In genomic region chr4:140825942-140826341, GRCm38 (mm10) we compare ENCODE assay signal across 40 mouse cellular contexts. TPM values are rescaled to one million over a fixed set of nuclear protein-coding genes. Genes with fewer than 3 reads are reported as not detected.
DNase-seq lines count a peak whose midpoint lies in the region; ATAC-seq lines count a peak whose summit lies in the region.
"Had no signal": no experiment of that assay in that cellular context is flagged by ENCODE, and none has a peak within 500 bp of the region (broad histone marks: within the 10 kb centered on the region; RNA-seq: fewer than 3 reads in every experiment).

No protein-coding gene starts in this region.

- intact Hi-C loops in left cerebral cortex, postnatal 4 days (cut with DNase I), result no loop called here

- no peak overlapping the region for H3K4me3 ChIP-seq in hindbrain, embryonic 10.5 days
- no peak overlapping the region for H3K4me3 ChIP-seq in hindbrain, embryonic 16.5 days (ENCODE audit: low read length)
- H3K4me3 ChIP-seq in embryonic facial prominence, embryonic 10.5 days, result no peak overlapping the region
- H3K4me3 ChIP-seq: erythroblast, embryonic 14.5 days; gastrocnemius, adult 2 months; heart, adult 2 months; heart, embryonic 13.5 days; liver, embryonic 13.5 days; midbrain, embryonic 10.5 days; midbrain, embryonic 15.5 days; neural tube, embryonic 12.5 days; stomach, embryonic 15.5 days had no signal

- H3K9me3 ChIP-seq in hindbrain, embryonic 10.5 days, result peaks cover 6% of the 10 kb centered on the region; the same call in 1 of the 2 replicates
- peaks cover 19% of the 10 kb centered on the region for H3K9me3 ChIP-seq in hindbrain, embryonic 16.5 days (ENCODE audit: control insufficient read depth, low read length)
- H3K9me3 ChIP-seq in embryonic facial prominence, embryonic 10.5 days, result peaks cover 25% of the 10 kb centered on the region
- H3K9me3 ChIP-seq: G1E; liver, embryonic 13.5 days; midbrain, embryonic 15.5 days; neural tube, embryonic 12.5 days; stomach, embryonic 15.5 days had no signal

- peaks cover 6% of the 10 kb centered on the region; the same call in 1 of the 2 replicates for H3K27me3 ChIP-seq in hindbrain, embryonic 10.5 days (ENCODE audit: insufficient read depth, poor library complexity, severe bottlenecking)
- no peaks in the 10 kb centered on the region; the same call in 1 of the 2 replicates for H3K27me3 ChIP-seq in hindbrain, embryonic 16.5 days (replicated peaks; ENCODE audit: control insufficient read depth, insufficient read depth, low read length)
- peaks cover 14% of the 10 kb centered on the region for H3K27me3 ChIP-seq in embryonic facial prominence, embryonic 10.5 days (replicated peaks; ENCODE audit: low read depth, poor library complexity, severe bottlenecking)
- H3K27me3 ChIP-seq: midbrain, embryonic 15.5 days; neural tube, embryonic 12.5 days; Patski; stomach, embryonic 15.5 days had no signal

- DNase-seq in hindbrain, embryonic 10.5 days (ENCODE audit: low spot score), result no peak
- peak; percentile 12 to 31 for DNase-seq in B cell, adult 2 months
- no peak for DNase-seq in left cerebral cortex, postnatal 4 days
- DNase-seq in embryonic facial prominence, embryonic 10.5 days (ENCODE audit: low spot score), result no peak
- DNase-seq: adrenal gland, postnatal 10 days; cerebellum, adult 11 months; cerebellum, adult 9-10 months; gastrocnemius, adult 2 months; gastrocnemius, postnatal 36 days; heart, adult 2 months; heart, postnatal 14 days; kidney, adult 8-10 months; kidney, postnatal 4 days; liver, embryonic 13.5 days; lung, adult 18-20 months; thymus, adult 18-20 months had no signal

- H3K4me1 ChIP-seq in hindbrain, embryonic 10.5 days (replicated peaks), result peaks cover 3% of the 10 kb centered on the region; the same call in 1 of the 2 replicates
- H3K4me1 ChIP-seq in hindbrain, embryonic 16.5 days (ENCODE audit: control insufficient read depth, insufficient read depth, low read depth, low read length), result no peaks in the 10 kb centered on the region
- H3K4me1 ChIP-seq in embryonic facial prominence, embryonic 10.5 days, result no peaks in the 10 kb centered on the region
- H3K4me1 ChIP-seq: heart, embryonic 13.5 days; liver, embryonic 13.5 days; midbrain, embryonic 15.5 days; neural tube, embryonic 12.5 days; stomach, embryonic 15.5 days had no signal

- H3K36me3 ChIP-seq in hindbrain, embryonic 10.5 days, result no peaks in the 10 kb centered on the region
- H3K36me3 ChIP-seq in hindbrain, embryonic 16.5 days (ENCODE audit: control insufficient read depth, insufficient read depth, low read length), result no peaks in the 10 kb centered on the region
- H3K36me3 ChIP-seq in embryonic facial prominence, embryonic 10.5 days (replicated peaks), result no peaks in the 10 kb centered on the region
- H3K36me3 ChIP-seq: G1E; heart, embryonic 13.5 days; liver, embryonic 13.5 days; midbrain, embryonic 10.5 days; midbrain, embryonic 15.5 days; neural tube, embryonic 12.5 days; stomach, embryonic 15.5 days had no signal

- H3K27ac ChIP-seq in hindbrain, embryonic 10.5 days, result peak overlapping the region; percentile 12; the same call in 1 of the 2 replicates
- no peak overlapping the region for H3K27ac ChIP-seq in hindbrain, embryonic 16.5 days (ENCODE audit: low read depth, low read length)
- no peak overlapping the region for H3K27ac ChIP-seq in embryonic facial prominence, embryonic 10.5 days (replicated peaks)
- H3K27ac ChIP-seq: gastrocnemius, adult 2 months; heart, adult 2 months; heart, embryonic 13.5 days; hindbrain, postnatal 0 days; kidney, postnatal 0 days; liver, embryonic 13.5 days; macrophage; midbrain, embryonic 15.5 days; neural tube, embryonic 12.5 days; stomach, embryonic 15.5 days had no signal

- WGBS in hindbrain, embryonic 10.5 days, result 55% methylated on average over 11 of the region's 11 CpGs
- WGBS in hindbrain, embryonic 16.5 days, result 59% methylated on average over 11 of the region's 11 CpGs
- 52% methylated on average over 11 of the region's 11 CpGs for WGBS in embryonic facial prominence, embryonic 10.5 days

- no peak overlapping the region for H3K9ac ChIP-seq in hindbrain, embryonic 16.5 days (ENCODE audit: low read depth, low read length)
- H3K9ac ChIP-seq: heart, embryonic 13.5 days; liver, embryonic 13.5 days; midbrain, embryonic 15.5 days; neural tube, embryonic 12.5 days; stomach, embryonic 15.5 days had no signal

- ATAC-seq in hindbrain, embryonic 16.5 days, result no peak
- peak; percentile 65 for ATAC-seq in granulocyte monocyte progenitor cell, adult 5-6 weeks (replicated peaks; ENCODE audit: poor library complexity, severe bottlenecking)
- ATAC-seq in neutrophil, adult 5-6 weeks (ENCODE audit: extremely low read depth, insufficient number of reproducible peaks, low FRiP score, poor library complexity, severe bottlenecking), result 0 out of 2 replicates have a peak, but pooled peaks have one; percentile 7
- ATAC-seq: forebrain, embryonic 16.5 days; hindbrain, postnatal 0 days; intestine, embryonic 16.5 days; lung, postnatal 0 days; midbrain, embryonic 15.5 days; Patski had no signal

- H3K4me2 ChIP-seq in hindbrain, embryonic 16.5 days (ENCODE audit: low read length), result no peak overlapping the region
- H3K4me2 ChIP-seq: heart, embryonic 13.5 days; liver, embryonic 13.5 days; midbrain, embryonic 15.5 days; neural tube, embryonic 12.5 days; stomach, embryonic 15.5 days had no signal

RNA-seq across cellular contexts. Expression of gene Padi3, which starts 15.5 kb away (rescaled TPM):
- 0.08 and 0.10 TPM in 2 replicates for polyA plus RNA-seq in hindbrain, embryonic 10.5 days (2016; fragmentation: Nextera tagmentation; extraction: Ambion mirVana)
- polyA plus RNA-seq in hindbrain, embryonic 16.5 days (2015; fragmentation: Nextera tagmentation; extraction: Ambion mirVana), result 0.05 TPM in 1 of 2 replicates, not detected in the other
- total RNA-seq in granulocyte monocyte progenitor cell, adult 5-6 weeks (2014; fragmentation: Nextera tagmentation), result 0.19 and 0.21 TPM in 2 replicates
- 0.04 TPM in 1 of 2 replicates, not detected in the other for total RNA-seq in granulocyte monocyte progenitor cell, adult 5-6 weeks (2017)
- total RNA-seq in neutrophil, adult 5-6 weeks (2017), result not detected in 2 replicates
- not detected for total RNA-seq in left cerebral cortex, postnatal 4 days (2021)
- 0.28 and 0.60 TPM in 2 replicates for polyA plus RNA-seq in embryonic facial prominence, embryonic 10.5 days (2016; fragmentation: Nextera tagmentation; extraction: Ambion mirVana)
- total RNA-seq: hindbrain, postnatal 0 days; layer of hippocampus, adult 8-10 months; layer of hippocampus, postnatal 25 days; left cerebral cortex, adult 8-10 months; left cerebral cortex, postnatal 36 days had no signal
- polyA plus RNA-seq: erythroblast, embryonic 14.5 days; forebrain, embryonic 11.5 days; forebrain, embryonic 16.5 days; heart, adult 2 months; hindbrain, embryonic 11.5 days; midbrain, embryonic 15.5 days; neural tube, embryonic 12.5 days; Patski; small intestine, adult 2 months had no signal

RNA-seq across cellular contexts. Expression of gene Padi1, which starts 19.6 kb away (rescaled TPM):
- polyA plus RNA-seq in hindbrain, embryonic 10.5 days (2016; fragmentation: Nextera tagmentation; extraction: Ambion mirVana), result 0.07 TPM in 2 replicates
- not detected in 2 replicates for polyA plus RNA-seq in hindbrain, embryonic 16.5 days (2015; fragmentation: Nextera tagmentation; extraction: Ambion mirVana)
- not detected in 2 replicates for total RNA-seq in granulocyte monocyte progenitor cell, adult 5-6 weeks (2014; fragmentation: Nextera tagmentation)
- total RNA-seq in granulocyte monocyte progenitor cell, adult 5-6 weeks (2017), result not detected in 2 replicates
- total RNA-seq in neutrophil, adult 5-6 weeks (2017), result 0.49 and 0.81 TPM in 2 replicates
- total RNA-seq in left cerebral cortex, postnatal 4 days (2021), result under 1 TPM in 1 of 2 experiments, not detected in 1; 0.08 TPM
- polyA plus RNA-seq in embryonic facial prominence, embryonic 10.5 days (2016; fragmentation: Nextera tagmentation; extraction: Ambion mirVana), result 0.10 and 0.22 TPM in 2 replicates
- total RNA-seq: adrenal gland, postnatal 10 days; heart, adult 2 months; heart, postnatal 14 days; hindbrain, postnatal 0 days; layer of hippocampus, postnatal 25 days; left cerebral cortex, postnatal 36 days had no signal
- polyA plus RNA-seq: erythroblast, embryonic 14.5 days; forebrain, embryonic 11.5 days; forebrain, embryonic 16.5 days; hindbrain, postnatal 0 days; macrophage; small intestine, adult 2 months had no signal

RNA-seq across cellular contexts. Expression of gene Padi4, which starts 51.9 kb away (rescaled TPM):
- 0.35 and 0.51 TPM in 2 replicates for polyA plus RNA-seq in hindbrain, embryonic 10.5 days (2016; fragmentation: Nextera tagmentation; extraction: Ambion mirVana)
- 0.14 TPM in 1 of 2 replicates, not detected in the other for polyA plus RNA-seq in hindbrain, embryonic 16.5 days (2015; fragmentation: Nextera tagmentation; extraction: Ambion mirVana)
- total RNA-seq in granulocyte monocyte progenitor cell, adult 5-6 weeks (2014; fragmentation: Nextera tagmentation), result 2.8 and 7.9 TPM in 2 replicates
- total RNA-seq in granulocyte monocyte progenitor cell, adult 5-6 weeks (2017), result 5.1 and 6.4 TPM in 2 replicates
- 148 and 162 TPM in 2 replicates for total RNA-seq in neutrophil, adult 5-6 weeks (2017)
- total RNA-seq in left cerebral cortex, postnatal 4 days (2021), result not detected
- 0.30 and 0.49 TPM in 2 replicates for polyA plus RNA-seq in embryonic facial prominence, embryonic 10.5 days (2016; fragmentation: Nextera tagmentation; extraction: Ambion mirVana)
- total RNA-seq: G1E; gastrocnemius, adult 2 months; hindbrain, postnatal 0 days; layer of hippocampus, postnatal 25 days; left cerebral cortex, postnatal 36 days had no signal
- polyA plus RNA-seq: erythroblast, embryonic 14.5 days; hindbrain, postnatal 0 days had no signal

Comparison
In these comparisons a context has a peak if more than half of its experiments do, and no peak if none do; other contexts are left out.
1. DNase-seq: peak in B cell, adult 2 months (2 of 2); none in hindbrain, embryonic 10.5 days (single experiment), left cerebral cortex, postnatal 4 days (single experiment) and embryonic facial prominence, embryonic 10.5 days (single experiment).
2. RNA of gene Padi4, which starts 51.9 kb away (total RNA-seq): 148 to 162 TPM in neutrophil, adult 5-6 weeks; 2.8 to 7.9 TPM in granulocyte monocyte progenitor cell, adult 5-6 weeks and not detected in left cerebral cortex, postnatal 4 days; every median in the first group is over 10 times any median in the second.